Mouse (Mus musculus) gastrocnemius, adult 2 months (tissue): ENCODE data around the gene Efcab9. TPM values are rescaled to one million over a fixed set of nuclear protein-coding genes. Genes with fewer than 3 reads are reported as not detected.

Experiments
- DNase-seq: peaks from one replicate; pipeline ENCODE4 v3.0.0; 2022
- H3K27ac ChIP-seq: fragments of 200-600 bp; 2 replicates; pipeline ENCODE4 v1.8.1; 2022; ENCODE audit warnings: mild to moderate bottlenecking
- H3K4me3 ChIP-seq: fragments of 200-600 bp; 2 replicates; pipeline ENCODE4 v1.8.1; 2022; ENCODE audit warnings: mild to moderate bottlenecking, moderate library complexity
- CTCF ChIP-seq: fragments of 200-600 bp; IDR thresholded peaks from 2 replicates; pipeline ENCODE4 v1.8.1; 2022; ENCODE audit warnings: antibody characterized with exemption, mild to moderate bottlenecking, moderate library complexity
- intact Hi-C: fragments of 180-260 bp; cut with DNase I; formaldehyde crosslinking; loops from one replicate; pipeline ENCODE4 v1.15.1; 2025
- total RNA-seq, 2 experiments: library from RNA; stranded (reverse); gene quantifications; 2 replicates each; pipeline ENCODE4 v1.2.3; 2021

Efcab9 gene
- total RNA-seq, 2 experiments from 2014 or later, result 1.0 to 2.0 TPM

DNA sequence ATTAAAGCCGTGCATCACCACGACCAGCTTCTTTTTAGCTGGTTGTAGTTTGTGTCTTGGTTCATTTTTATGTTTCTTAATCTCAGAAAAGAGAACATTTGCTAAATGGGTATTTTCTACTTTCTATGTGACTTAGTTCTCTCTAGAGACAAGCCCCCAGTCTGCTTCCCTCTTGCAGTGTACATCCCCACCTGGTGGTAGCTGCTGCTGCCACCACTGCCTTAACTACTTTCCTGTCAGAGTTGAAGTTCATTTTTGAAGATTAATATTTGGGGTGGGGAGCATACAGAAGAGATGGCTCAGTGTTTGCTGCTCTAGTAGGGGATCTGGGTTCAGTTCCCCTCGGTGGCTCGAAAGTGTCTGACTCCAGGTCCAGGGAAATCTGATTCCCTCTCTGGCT, 31.9 kb downstream of the Efcab9 start:
- DNase-seq, result no peak
- intact Hi-C loops, result no loop called here
- no peak overlapping the region for H3K4me3 ChIP-seq
- H3K27ac ChIP-seq, result no peak overlapping the region
- peak; percentile 30 for TF ChIP-seq CTCF

DNA sequence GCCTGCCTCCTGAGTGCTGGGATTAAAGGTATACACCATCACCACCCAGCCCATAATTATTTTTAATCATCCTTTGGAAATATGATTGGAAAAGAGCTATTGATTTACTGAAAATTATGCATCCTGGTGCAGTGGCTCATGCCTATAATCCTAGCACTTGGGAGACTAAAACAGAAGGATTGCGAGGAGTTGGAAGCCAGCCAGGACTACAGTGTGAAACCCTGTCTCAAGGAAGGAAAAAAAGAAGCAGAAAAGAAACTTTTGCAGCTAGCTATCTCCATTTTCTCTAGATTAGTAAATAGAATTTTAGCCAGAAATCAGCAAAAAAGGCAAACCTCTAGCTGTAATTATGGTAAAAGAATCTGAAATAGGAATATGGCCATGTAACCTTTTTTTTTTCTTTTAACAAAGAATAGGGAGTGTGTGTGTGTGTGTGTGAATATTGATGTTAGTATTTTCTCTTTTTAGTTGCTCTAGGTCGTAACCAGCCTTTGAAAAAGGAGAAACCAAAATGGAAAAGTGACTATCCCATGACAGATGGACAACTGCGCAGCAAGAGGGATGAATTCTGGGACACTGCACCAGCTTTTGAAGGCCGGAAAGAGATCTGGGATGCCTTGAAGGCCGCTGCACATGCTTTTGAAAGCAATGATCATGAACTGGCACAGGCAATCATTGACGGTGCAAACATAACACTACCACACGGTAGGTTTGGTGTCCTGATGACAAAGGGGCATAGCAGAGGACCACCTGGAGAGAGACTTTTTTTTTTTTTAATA, 32.9 kb downstream of the Efcab9 start:
- Histone ChIP-seq H3K4me3 (no peak overlapping the region), H3K27ac (no peak overlapping the region)
- intact Hi-C loops, result no loop called here
- no peak for TF ChIP-seq CTCF
- DNase-seq, result peak; percentile 64

DNA sequence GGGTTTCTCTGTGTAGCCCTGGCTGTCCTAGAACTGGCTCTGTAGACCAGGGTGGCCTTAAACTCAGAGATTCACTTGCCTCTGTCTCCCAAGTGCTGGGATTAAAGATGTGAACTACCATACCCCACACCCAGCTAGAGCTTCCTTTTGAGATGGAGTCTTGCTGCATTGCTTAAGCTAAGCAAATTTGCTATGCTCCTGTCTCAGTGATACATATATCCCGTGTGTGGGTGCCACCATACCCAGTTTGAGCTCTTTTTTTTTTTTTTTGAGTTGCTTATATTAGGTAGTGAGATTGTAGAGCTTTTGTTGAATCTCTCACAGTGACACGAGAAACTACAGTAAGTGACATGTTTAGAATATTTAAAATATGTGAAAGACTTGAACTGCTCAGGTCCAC, 36.6 kb downstream of the Efcab9 start:
- DNase-seq, result no peak
- intact Hi-C loops, result no loop called here
- Histone ChIP-seq H3K4me3 (no peak overlapping the region), H3K27ac (no peak overlapping the region)
- no peak for TF ChIP-seq CTCF

DNA sequence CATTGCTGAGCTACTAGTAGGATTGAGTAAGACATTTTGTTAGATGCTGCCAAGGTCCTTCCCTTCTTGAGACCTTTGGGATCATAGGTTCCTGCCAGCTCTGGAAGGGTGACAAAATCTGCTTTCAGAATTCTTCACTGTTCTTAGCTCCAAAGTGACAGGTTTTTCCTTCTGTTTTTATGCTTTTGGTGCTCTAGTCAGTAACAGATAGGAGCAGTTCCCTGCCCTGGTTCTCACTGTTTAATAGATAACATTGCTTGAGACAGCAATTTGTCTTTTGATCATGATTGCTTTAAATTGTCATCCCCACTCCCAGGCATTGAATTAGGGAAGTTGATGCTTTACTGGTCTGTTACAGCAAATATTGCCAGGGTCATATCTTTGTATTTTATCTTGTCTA, 38.6 kb downstream of the Efcab9 start:
- no peak for TF ChIP-seq CTCF
- DNase-seq, result peak; percentile 53
- no peak overlapping the region; the same call in 1 of the 2 replicates for H3K4me3 ChIP-seq
- intact Hi-C loops, result no loop called here
- H3K27ac ChIP-seq, result no peak overlapping the region

DNA sequence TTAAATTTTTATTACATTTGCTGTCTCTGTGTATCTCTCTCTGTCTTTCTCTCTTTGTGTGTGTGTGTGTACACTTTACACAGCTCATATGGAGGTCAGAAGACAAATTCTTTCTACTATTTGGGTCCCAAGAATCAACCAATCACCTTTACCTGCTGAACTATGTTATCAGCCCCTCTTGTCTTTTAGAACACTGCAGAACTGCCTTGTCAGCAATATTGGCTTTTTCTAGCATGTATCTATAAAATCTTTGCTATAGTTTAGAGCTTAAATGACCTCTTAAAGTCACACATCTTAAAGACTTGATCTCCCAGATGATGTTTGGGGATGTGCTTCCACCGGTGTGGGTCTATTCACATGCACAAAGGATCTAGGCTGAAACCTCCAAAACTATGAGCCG, 40.8 kb downstream of the Efcab9 start:
- intact Hi-C loops, result no loop called here
- TF ChIP-seq CTCF, result no peak
- Histone ChIP-seq H3K4me3 (no peak overlapping the region), H3K27ac (peak overlapping the region; percentile 61; the same call in 1 of the 2 replicates)
- no peak for DNase-seq

DNA sequence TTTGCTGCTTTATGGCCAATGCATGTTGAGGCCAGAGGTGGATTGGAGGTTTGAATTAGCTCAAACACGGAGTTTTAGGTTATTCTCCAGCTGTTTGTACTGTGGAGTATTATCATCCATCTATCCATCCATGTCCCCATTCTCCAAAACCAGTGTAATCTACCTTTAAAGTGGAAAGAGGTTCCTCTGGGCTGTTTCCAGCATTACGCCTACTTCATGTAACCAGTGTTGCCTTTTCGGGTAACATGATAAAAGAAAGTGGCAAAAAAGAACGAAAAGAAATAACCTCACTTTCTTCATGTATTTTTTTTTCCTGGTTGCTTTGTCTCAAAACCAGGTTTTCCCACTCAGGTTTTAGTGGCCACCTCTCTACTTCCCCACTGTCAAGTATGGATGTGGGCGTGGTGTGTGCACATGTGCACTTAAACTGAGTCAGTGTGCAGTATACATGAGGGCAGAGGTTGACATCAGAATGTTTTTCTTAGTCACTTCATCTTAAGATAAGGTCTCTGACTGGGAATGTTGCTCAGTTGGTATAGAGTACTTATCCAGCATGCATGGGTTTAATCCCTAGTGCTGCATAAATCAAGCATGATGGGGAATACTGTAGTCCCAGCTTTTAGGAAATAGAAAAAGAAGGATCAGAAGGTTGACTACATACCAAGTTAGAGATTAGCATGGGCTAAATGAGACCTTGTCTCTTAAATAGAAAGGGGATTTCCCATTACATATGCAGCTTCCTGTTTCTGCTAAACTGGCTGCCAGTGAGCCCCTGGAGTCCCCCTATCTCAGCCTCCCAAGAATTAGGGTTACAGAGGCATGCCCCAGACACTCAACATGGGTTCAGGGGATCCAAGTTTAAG, 42.8 kb downstream of the Efcab9 start:
- Histone ChIP-seq H3K4me3 (no peak overlapping the region), H3K27ac (peak overlapping the region; percentile 44)
- TF ChIP-seq CTCF, result no peak
- intact Hi-C loops, result loop anchor here (5.0 kb wide), 1 partner anchor 37 kb away; no protein-coding TSS in a partner anchor
- no peak for DNase-seq

DNA sequence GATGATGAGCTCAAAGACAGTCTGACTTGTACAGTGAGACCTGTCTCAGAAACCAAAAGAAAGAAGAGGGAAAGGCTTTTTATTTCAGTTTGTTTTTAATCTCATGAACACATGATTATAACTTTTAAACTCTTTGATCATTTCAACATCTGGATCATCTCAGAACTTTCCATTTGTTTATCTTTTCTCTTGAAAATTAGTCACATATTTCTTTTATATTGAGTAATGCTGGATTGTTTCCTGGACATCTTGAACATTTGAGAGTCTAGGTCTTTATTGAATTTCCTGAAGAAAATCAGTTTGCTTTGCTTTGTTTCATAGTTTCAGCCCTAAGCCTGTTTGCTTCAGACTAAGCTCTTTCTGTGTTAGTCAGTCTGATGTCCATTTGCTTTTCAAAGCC, 43.5 kb downstream of the Efcab9 start:
- intact Hi-C loops, result loop anchor here (5.0 kb wide), 1 partner anchor 36 kb away; no protein-coding TSS in a partner anchor

DNA sequence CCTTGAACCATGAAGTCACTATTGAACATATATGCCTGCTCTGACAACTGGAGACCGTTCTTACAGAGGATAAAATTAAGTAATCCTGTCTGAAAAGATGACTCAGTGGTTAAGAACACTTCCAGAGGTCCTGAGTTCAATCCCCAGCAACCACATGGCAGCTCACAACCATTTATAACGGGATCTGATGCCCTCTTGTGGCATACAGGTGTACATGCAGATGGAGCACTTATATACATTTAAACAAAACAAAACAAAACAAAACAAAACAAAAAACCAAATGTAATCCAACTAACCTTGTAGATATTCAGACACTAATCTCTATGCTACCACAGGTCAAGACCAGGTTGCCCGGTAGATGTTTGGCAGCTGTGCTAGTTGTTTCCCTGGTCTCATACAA, 44.4 kb downstream of the Efcab9 start:
- peak; percentile 33 for TF ChIP-seq CTCF
- DNase-seq, result no peak
- intact Hi-C loops, result loop anchor here (5.0 kb wide), 1 partner anchor 35 kb away; no protein-coding TSS in a partner anchor
- no peak overlapping the region for H3K4me3 ChIP-seq
- peak overlapping the region; percentile 56 for H3K27ac ChIP-seq

More for the DNA sequence above, 43.5 kb downstream of the Efcab9 start:
- no peak for DNase-seq
- Histone ChIP-seq H3K4me3 (no peak overlapping the region), H3K27ac (peak overlapping the region; percentile 56)
- TF ChIP-seq CTCF, result no peak

DNA sequence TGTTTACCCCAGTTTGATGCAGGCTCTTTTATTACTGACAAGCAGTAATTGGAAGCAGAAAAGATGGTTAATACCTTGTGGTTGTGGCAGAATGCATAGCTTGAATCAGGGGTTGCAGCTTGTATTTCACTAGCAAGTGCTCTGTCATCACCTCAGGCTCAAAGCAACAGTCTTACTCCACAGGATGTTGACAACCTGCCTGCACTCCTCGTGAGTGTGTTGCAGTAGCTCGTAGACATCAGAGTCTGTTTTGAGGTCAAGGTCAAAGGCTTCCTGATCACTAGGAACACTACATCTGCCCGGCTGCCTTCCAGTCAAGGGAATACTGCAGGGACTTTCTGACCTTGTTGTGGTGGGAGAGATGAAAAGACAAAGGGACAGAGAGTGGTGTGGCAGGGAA, 45.3 kb downstream of the Efcab9 start:
- no peak for TF ChIP-seq CTCF
- DNase-seq, result no peak
- intact Hi-C loops, result loop anchor here (5.0 kb wide), 1 partner anchor 34 kb away; no protein-coding TSS in a partner anchor
- no peak overlapping the region for H3K27ac ChIP-seq
- H3K4me3 ChIP-seq, result no peak overlapping the region

DNA sequence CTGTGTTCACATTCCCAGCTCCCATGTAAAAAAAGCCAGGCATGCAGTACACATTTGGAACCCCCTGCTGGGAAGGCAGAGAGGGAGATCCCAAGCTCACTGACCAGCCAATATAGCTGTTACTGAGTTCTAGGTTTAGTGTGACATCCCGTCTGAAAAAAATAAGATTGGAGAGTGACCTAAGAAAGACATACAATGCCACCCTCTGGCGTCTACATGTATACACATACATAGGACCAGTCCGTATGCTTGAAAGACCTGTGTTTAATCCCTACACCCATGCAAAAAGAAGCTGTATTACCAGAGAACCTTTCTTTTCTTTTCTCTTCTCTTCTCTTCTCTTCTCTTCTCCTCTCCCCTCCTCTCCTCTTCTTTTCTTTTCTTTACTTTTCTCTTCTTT, 46.6 kb downstream of the Efcab9 start:
- intact Hi-C loops, result loop anchor here (5.0 kb wide), 1 partner anchor 33 kb away; no protein-coding TSS in a partner anchor
- no peak overlapping the region for H3K4me3 ChIP-seq
- TF ChIP-seq CTCF, result peak; percentile 9; the same call in 1 of the 2 replicates
- H3K27ac ChIP-seq, result no peak overlapping the region
- DNase-seq, result no peak

DNA sequence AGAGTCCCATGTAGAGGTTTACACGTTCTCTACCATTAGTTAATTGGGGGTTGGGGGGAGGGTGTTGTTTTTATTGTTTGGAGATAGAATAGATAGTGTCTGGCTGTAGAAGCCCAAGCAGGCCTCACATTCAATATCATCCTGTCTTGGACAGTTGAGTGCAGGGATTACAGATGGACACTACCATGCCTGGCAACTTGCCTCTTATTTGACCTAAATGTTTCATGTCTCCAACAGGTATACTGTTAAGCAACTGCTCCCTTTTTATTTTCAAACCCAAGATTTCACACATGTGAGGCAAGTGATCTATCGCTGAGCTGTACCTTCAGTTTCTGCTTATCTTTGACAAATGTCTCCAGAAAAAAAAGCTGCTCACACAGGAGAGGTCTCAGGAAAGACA, 50.4 kb downstream of the Efcab9 start:
- intact Hi-C loops, result no loop called here
- no peak overlapping the region for H3K27ac ChIP-seq

DNA sequence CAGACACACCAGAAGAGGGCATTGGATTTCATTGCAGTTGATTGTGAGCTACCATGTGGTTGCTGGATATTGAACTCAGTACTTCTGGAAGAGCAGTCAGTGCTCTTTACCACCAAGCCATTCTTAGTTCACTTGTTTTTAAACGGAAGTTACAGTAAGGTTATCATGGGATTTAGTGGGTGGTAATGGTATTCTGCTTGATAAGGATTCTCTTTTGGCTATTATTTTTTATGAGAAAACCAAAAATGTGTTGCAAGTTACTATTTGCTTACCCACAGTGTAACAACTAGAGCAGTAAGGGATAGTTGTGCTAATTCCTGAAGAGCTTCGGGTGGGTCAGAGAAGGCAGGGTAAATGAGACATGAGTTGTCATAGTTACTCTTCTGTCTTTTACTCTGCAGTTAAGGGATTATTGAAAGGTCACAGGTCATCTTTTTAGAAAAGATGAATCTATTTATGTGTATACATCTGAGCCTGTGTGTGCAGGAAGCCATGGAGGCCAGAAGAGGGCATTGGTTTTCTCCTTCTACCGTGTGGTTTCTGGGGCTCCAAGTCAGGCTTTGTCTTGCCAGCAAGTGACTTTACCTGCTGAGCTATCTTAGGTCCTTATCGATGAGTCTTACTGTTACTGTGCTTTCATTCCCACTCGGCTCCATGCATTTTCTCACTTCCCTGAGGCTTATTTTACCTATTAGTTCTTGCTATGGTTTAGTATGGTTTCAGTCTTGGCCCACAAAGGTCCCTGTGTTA, 56.2 kb downstream of the Efcab9 start:
- H3K4me3 ChIP-seq, result no peak overlapping the region
- intact Hi-C loops, result no loop called here
- TF ChIP-seq CTCF, result peak; percentile 23; the same call in 1 of the 2 replicates
- no peak overlapping the region for H3K27ac ChIP-seq
- no peak for DNase-seq

More for the DNA sequence above, 50.4 kb downstream of the Efcab9 start:
- DNase-seq, result no peak
- TF ChIP-seq CTCF, result no peak
- H3K4me3 ChIP-seq, result no peak overlapping the region

DNA sequence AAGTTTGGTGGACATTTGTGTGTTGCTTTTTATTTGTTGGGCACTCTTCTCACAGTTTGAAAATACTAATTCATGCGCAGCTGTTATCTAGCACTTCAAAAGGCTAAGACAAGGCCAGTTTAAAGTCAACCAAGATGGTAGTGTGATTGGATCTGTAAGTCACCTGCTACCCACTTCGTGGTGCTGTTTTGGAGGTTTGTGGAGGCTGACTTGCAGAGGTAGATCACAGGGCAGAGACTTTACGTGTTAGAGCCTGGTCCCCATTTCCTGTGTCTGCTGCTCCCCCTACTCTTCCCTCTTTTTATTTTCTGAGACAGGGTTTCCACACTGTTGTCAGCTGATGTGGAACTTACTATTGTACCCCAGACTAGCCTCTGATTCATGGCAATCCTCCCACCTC, 57.2 kb downstream of the Efcab9 start:
- TF ChIP-seq CTCF, result no peak
- no peak overlapping the region for H3K4me3 ChIP-seq
- DNase-seq, result no peak
- no peak overlapping the region for H3K27ac ChIP-seq
- intact Hi-C loops, result no loop called here

Other genes starting within 250 kb of the Efcab9 start
- 100 to 1,000 TPM; 219 to 309 TPM for gene Hba-a1, start 248.6 kb downstream of the Efcab9 start, total RNA-seq
- not detected for gene Hbq1b, start 245.1 kb downstream of the Efcab9 start, total RNA-seq
- gene Hba-a2, start 235.6 kb downstream of the Efcab9 start, total RNA-seq, result 100 to 1,000 TPM; 153 to 208 TPM
- gene Hbq1a, start 232.0 kb downstream of the Efcab9 start, total RNA-seq, result not detected
- gene Sh3pxd2b, start 184.3 kb downstream of the Efcab9 start, total RNA-seq, result 1 to 10 TPM; 2.5 to 7.1 TPM
- gene Ubtd2, start 76.7 kb downstream of the Efcab9 start, total RNA-seq, result 10 to 100 TPM in 1 of 2 experiments, 1 to 10 TPM in 1; 9.3 to 12.1 TPM
- gene Stk10, start 1.2 kb upstream of the Efcab9 start, total RNA-seq, result 1 to 10 TPM; 1.9 to 3.8 TPM
- gene Fbxw11, start 110.6 kb upstream of the Efcab9 start, total RNA-seq, result 10 to 100 TPM; 56.9 to 68.9 TPM